Mouse (Mus musculus) adrenal gland, adult (tissue): ENCODE measurements at regions not wholly inside any gene's neighbourhood (a gene's known extent, or its start where the extent isn't known, plus 50 kb on each side); places are given as distances from the start of the nearest gene placed in this dataset.
"Not testable (repeated sequence)": the region's sequence is repeated elsewhere in the genome, so short reads cannot be mapped to it uniquely, and the experiment has no call there.

ENCODE experiments used
- DNase-seq, 2 experiments: peaks; one replicate each; pipeline ENCODE4 v3.0.0; 2022 to 2023; ENCODE audit warnings: low spot score in 1 of 2; ENCODE audit not compliant: inconsistent age in 2 of 2

DNA sequence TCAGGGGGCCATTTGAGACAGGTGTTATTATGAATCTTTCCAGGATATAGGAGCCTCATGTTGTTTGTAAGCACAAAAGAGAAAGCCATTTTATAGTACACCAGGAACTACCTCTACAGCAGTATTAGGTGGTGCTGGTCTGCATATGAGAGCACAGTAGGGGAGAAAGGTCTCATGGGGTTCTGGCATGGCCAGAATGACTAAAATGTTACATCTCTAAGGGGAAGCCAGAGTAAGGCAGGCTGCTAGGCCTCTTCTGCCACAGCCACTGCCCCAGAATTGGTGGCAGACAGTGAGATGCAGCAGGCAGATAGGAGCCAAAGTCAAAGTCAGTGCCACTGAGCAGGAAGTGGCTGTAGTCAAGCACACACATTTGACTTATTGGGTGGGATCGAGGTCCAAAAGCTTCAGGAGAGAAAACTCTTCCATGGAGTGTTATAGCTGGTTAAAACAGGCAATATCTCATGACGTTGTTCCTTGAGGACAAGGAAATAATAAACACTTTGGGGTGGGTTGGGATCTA is 147.2 kb downstream of the Hira start:
- DNase-seq: no peak

- peak in 1 of 2 experiments; percentile 35 for DNase-seq
Measured at GRCm38 (mm10) chr16:19025227-19025932, 148.5 kb downstream of the Hira start.

GRCm38 (mm10) chr16:19027096-19027495 is 150.3 kb downstream of the Hira start:
- no peak for DNase-seq

GRCm38 (mm10) chr16:19032582-19032981 is 155.7 kb downstream of the Hira start:
- no peak for DNase-seq

DNA sequence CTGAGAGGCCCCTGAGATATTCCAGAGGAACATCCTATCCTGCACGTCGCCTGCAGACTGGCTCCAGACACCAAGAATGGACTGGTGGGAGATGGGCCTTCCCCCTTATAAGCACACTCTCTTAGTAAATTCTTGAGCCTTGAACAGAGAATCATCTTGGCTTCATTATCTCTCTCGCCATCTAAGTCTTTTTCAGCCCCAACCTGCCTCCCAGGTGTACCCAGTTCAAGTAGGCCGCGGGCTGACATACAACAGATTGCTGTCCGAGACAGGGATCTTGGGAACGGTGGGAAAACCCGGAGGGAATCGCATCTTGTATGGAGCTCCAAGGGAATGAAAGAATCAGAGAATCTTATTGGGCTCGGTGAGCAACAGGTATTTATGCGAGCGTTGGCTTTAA is 158.9 kb downstream of the Hira start:
- DNase-seq: no peak

DNA sequence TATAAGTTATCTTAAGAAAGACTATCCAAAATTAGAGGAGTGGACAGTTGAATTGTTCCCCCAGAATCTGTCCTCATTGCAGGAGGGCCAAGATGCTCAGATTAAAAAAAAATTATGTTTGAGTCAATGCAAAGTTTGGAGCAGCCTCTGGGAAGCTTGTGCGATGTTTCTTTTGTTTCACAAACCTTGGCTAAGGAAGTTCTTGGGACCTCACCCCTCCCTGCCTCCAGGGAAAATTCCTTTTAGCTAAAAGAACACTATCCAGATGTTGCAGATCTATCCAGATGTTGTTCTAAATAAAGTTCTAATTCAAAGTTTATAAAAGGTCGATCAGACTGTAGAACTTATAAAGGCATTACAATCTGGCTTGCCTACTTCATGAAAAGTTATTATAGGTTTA is 160.8 kb downstream of the Hira start:
- no peak for DNase-seq

GRCm38 (mm10) chr16:19052791-19053190 is 176.0 kb downstream of the Hira start:
- no peak for DNase-seq

- DNase-seq: no peak
Measured at GRCm38 (mm10) chr16:19060343-19060742, 183.5 kb downstream of the Hira start.

DNA sequence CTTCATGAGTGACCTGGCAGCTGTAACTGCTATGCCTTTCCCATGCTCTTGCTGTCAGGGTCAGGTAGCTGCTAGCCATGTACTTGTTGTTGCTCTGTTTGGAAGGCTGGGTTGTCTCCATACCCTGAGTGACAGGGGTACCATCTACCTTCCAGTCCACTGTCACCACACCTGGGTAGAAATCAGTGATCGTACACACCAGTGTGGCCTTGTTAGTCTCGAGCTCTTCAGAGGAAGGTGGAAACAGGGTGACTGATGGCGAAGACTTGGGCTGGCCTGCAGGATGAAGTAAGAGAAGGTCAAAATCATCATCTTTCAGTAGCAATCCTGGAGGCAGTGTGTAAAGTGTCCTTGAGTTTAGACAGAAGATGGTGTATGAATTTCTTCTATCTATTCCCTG is 185.0 kb downstream of the Hira start:
- peak in 1 of 2 experiments; percentile 50 for DNase-seq

GRCm38 (mm10) chr16:19062557-19063400 is 185.9 kb downstream of the Hira start:
- no peak for DNase-seq

- no peak for DNase-seq
Measured at GRCm38 (mm10) chr16:19063401-19063762, 186.5 kb downstream of the Hira start.

GRCm38 (mm10) chr16:19064397-19064796 is 187.6 kb downstream of the Hira start:
- no peak for DNase-seq

DNA sequence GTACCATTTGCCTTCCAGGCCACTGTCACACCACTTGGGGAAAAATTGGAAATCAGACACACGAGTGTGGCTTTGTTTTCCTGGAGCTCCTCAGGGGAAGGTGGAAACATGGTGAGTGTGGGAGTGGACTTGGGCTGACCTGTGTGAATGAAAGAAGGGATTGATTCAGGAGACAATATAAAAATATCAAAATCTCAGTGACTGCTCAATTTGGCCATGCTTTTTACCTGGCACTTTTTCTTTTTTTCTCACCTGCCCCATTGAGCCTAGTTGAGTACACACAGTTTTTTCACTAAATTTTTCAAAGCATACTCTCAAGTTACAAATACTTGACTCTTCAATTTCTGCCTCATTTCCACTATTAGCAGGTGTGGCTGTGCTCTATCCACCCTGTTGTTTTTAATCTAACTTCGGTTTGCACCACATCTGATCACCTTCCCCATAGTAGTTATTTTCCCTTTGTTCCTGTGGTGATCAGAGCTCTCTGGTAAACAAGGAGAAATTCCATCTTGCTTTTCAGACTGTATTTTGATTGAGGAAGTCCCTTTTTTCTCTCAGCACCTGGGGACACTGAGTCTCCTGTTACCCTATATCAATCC is 188.8 kb downstream of the Hira start:
- no peak for DNase-seq

DNA sequence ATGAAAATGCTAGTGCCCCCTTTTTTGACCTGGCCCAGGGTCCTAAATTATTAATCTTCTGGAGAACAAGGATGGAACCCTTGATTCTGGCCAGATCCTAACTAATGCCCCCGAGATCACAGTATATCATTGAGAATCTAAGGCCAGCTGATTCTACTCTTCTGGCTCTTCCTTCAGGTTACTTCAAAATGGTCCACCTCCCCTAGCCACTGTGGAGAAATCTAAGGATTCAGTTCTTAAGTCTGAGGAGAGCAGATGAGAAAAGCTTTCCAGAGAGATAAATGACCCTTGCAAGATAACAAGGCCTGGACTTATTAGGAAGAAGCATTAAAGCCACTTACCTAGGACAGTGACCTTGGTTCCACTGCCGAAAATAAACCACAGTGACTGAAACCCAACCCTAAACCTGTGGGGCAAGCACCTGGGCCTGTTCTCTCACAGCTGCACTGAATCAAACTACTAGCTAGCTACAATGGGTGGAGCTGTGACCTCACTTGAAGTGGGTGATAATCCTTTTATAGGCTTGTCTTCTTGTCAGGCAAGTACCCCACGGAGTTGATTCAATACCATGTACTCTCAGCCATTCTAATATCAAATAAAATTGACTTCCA is 190.0 kb downstream of the Hira start:
- DNase-seq: no peak

- not testable (repeated sequence) for DNase-seq
Measured at GRCm38 (mm10) chr16:19083503-19083902, 206.7 kb downstream of the Hira start.

- DNase-seq: no peak
Measured at GRCm38 (mm10) chr16:19087914-19088313, 211.1 kb downstream of the Hira start.
